Mouse (Mus musculus) bone marrow, adult 2 months (tissue): ENCODE measurements at regions not wholly inside any gene's neighbourhood (a gene's known extent, or its start where the extent isn't known, plus 50 kb on each side); places are given as distances from the start of the nearest gene placed in this dataset.

Source experiments
- CTCF ChIP-seq: fragments of 200-500 bp; IDR thresholded peaks from 2 replicates; pipeline ENCODE4 v1.5.1; 2011; ENCODE audit warnings: low read length, control low read depth; ENCODE audit not compliant: control insufficient read depth, insufficient read depth
- POLR2A ChIP-seq: fragments of 200-500 bp; IDR thresholded peaks from 2 replicates; pipeline ENCODE4 v1.6.1; 2011; ENCODE audit warnings: low read depth, mild to moderate bottlenecking, control low read depth, low read length, borderline replicate concordance; ENCODE audit not compliant: control insufficient read depth

GRCm38 (mm10) chr12:77131328-77131727 lies 106.6 kb upstream of the Fut8 start:
- no peak for TF ChIP-seq CTCF
- no peak for TF ChIP-seq POLR2A
